Mouse (Mus musculus): ENCODE data around the gene 2610301B20Rik.
"Not testable (repeated sequence)": the region's sequence is repeated elsewhere in the genome, so short reads cannot be mapped to it uniquely, and the experiment has no call there.

Gene 2610301B20Rik

DNA sequence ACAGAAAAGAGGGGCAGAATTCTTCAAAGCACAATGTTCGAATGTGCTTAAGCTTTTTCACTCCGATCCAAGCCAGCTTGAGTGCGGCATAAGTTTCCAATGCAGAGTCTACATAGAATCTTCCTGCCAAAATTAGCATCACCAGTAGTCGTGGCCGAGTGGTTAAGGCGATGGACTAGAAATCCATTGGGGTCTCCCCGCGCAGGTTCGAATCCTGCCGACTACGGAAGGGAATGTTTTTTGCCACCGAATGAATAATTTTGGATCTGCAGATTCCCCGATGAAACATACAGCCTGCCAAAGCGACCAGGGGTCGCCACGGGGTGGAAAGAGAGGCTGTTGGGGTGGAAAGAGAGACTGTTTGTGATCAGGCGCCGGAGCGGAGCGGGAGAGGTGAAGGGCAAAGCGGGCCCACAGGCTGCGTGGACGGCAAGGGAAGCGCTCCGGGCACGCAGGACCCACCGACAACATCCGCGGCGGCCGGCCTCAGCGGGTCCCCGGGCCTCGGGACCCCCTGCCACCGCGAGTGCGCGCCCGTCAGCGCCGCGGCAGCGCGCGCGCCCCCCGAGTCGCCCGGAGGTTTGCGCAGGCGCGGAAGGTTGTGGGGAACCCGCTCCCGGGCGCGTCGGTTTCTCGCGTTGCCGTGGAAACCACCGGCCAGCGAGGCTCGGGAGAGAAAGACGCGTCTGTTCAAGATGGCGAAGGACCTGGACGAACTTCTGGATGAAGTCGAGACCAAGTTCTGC, at the start of gene 2610301B20Rik:
TSS of gene 2610301B20Rik (plus strand) at position 579 of the 746 bp plus-strand sequence.
- DNase-seq (ENCODE audit: extremely low spot score, low read depth, low spot score), result peak; percentile 95

DNA sequence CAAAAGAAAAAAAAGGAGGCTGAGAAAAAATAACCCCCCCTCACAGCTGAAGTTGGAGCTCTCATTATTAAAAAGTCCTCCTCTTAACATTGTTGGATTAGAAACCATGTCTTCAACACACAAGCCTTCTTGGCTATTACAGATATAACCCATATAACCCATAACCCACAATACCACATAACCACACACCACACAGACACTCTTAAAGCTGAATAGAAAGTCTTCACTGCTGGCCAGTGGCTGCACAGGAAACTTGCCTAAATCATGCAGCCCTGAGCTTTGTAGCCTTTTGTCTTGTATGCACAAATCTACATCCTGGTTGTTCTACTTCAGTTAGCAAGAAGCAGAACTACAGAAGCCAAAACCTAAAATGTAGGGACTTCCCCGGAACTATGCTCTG, 41.0 kb upstream of the 2610301B20Rik start:
- DNase-seq (ENCODE audit: extremely low spot score, low read depth, low spot score), result no peak

DNA sequence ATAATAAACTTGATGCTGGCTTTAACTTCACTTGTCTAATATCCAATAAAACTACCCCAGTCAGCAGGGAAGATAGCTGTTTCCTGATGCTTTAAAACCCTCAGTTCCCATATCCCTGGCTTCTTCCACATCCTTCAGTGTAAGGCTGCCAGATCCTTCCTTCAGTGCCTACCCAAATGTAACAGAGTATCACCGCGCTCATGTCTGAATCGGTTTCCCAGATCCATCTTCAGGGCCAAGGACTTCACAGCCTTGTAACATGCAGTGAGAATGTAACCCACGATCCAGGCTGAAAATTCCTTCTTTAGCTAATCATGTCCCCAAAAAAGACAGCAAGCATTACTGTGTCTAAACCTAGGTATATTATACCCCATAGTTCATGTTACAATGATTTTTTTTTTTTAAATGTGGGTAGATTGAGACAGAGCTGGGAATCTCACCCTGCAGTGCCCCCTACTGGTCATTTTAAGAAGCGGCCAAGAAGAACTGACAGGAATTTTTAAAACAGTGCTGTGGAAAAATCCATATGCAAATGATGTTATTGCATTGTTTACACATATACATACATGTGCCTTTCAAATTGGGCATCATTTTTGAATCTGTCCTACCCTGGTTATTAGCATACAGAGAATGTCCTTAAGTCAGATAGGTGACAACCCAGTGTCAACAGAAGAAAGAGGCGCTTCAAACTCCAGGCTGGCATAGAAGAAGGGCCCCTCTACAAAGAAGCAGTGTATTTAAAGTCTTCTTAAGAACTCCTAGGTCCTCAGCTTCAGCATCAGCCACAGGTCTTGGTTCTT, 38.8 kb upstream of the 2610301B20Rik start:
- DNase-seq (ENCODE audit: extremely low spot score, low read depth, low spot score), result peak; percentile 31

DNA sequence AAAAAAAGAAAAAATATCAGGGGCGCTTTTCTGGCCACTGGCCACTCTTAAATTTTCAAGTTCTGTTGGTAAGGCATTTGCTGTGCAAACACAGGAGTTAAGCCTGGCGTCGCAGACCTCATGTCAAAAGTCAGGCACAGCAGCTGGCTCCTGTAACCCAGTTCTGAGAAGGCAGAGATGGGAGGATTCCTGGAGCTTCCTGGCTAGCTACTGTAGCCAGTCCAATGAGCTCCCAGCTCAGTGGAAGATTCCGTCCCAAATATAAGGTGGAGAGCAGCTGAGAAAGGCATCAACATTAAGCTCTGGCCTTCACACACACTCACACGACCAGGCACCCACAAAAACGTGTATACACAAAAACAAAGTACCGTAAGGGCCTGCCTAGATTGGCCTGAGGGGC, 28.4 kb upstream of the 2610301B20Rik start:
- DNase-seq (ENCODE audit: extremely low spot score, low read depth, low spot score), result no peak

DNA sequence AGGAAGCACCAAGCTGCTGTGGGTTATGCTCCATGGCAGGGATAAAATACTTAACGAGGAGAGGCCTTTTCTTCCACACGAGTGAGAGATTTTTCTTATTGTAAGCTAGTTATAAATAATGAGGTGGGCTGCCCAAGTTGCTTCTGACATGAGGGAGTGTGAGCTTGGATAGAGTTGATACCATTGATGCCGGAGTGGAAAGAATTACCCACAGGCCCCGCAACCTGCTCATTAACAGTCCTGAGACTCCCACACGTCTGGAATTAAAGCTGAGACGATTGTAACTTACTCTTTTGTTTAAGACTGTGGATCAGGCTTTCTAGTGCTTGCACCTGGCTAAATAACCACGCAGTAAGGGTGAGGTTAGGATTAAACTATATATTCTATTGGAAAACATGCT, 24.5 kb upstream of the 2610301B20Rik start:
- no peak for DNase-seq (ENCODE audit: extremely low spot score, low read depth, low spot score)

- DNase-seq (ENCODE audit: extremely low spot score, low read depth, low spot score), result no peak
Measured at GRCm38 (mm10) chr4:10851013-10851412, 23.3 kb upstream of the 2610301B20Rik start.

- DNase-seq (ENCODE audit: extremely low spot score, low read depth, low spot score), result no peak
Measured at GRCm38 (mm10) chr4:10859174-10859573, 15.1 kb upstream of the 2610301B20Rik start.

DNA sequence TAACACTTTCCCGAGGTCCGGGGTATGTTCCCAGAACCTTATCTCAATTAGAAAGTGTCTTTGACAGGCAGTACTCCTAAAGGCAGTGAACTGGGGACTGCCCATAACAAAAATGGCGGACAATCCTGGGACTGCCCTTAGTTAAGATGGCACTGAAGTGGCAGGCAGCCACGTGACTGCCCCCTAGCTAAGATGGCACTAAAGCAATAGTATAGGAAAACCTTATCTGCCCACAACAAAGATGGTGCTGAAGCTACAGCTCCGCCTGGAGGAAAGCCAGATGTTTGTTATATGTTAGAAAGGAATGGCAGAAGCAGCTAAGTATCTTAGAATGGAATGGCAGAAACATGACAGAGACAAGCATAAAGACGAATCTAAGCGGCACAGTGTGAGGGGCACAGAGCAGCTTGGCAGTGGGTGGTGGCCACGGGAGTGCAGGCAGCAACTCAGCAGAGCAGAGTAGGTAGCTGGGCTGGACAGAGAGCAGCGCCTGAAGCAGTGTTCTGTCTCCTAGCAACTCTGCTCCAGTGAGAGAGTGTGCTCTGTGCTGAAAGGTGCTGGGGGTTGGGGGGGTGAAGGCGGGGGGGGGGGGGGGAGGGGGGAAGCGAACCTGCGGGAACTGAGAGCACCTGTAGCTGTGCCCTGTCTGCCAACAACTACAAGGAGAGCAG, 14.3 kb upstream of the 2610301B20Rik start:
- DNase-seq (ENCODE audit: extremely low spot score, low read depth, low spot score), result no peak

GRCm38 (mm10) chr4:10860825-10861224, 13.5 kb upstream of the 2610301B20Rik start:
- no peak for DNase-seq (ENCODE audit: extremely low spot score, low read depth, low spot score)

GRCm38 (mm10) chr4:10862882-10863281, 11.4 kb upstream of the 2610301B20Rik start:
- not testable (repeated sequence) for DNase-seq (ENCODE audit: extremely low spot score, low read depth, low spot score)

DNA sequence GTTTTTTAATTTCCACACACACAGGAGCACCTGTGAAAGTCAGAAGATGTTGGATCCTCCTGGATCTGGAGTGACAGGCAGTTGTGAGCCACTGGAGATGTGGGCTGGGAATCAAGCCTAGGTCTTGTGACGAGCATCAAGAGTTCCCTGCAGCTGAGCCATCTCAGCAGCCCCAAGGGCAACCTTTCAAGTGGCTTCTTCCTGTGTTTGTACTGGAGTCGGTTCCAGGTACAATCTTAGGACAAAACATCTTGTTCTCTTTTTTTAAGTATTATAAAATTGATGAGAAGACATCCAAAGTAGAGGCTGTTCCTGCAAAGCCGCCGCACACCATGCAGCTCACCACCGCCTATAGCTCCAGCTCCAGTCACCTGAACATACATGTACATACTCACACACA, 2.1 kb upstream of the 2610301B20Rik start:
- DNase-seq (ENCODE audit: extremely low spot score, low read depth, low spot score), result no peak

GRCm38 (mm10) chr4:10872685-10873539, 1.4 kb upstream of the 2610301B20Rik start:
- no peak for DNase-seq (ENCODE audit: extremely low spot score, low read depth, low spot score)

DNA sequence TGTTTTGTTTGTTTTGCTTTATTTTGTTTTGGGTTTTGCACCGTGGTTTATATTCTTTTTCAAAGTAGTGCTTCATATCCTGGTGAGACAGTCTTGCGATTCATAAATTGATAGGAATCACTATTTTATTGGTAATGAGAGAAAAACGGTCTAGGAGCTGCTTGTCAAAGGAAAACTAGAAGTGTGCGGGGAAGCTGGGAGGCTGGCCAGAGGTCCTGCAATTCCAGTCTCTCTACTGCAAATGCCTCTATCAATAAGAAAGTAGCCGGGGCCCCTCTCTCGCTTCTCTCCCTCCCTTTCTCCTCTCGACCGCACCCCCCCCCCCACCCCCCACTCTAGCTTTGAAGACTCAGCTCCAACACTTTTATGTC, 764 bp upstream of the 2610301B20Rik start:
- no peak for DNase-seq (ENCODE audit: extremely low spot score, low read depth, low spot score)

DNA sequence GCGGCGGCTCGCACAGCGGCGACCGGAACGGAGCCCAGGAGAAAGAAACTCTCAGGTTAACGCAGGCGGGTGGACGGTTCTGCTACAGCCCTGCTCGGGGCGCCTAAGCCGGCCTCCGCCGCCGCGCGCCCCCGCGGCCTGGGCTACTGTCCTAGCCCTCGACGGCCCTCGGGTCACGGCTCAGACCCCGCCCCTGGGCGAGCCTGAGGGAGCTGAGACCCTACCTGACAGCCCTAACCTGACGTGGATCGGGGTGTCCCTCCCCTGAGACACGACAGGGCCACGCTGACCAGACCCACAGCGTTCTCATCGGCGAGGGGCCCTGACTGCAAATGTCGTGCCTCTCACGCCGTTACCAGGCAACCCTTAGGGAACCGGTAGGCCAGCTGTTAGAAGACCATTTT, 422 bp downstream of the 2610301B20Rik start:
- no peak for DNase-seq (ENCODE audit: extremely low spot score, low read depth, low spot score)

GRCm38 (mm10) chr4:10875407-10875806, 1.1 kb downstream of the 2610301B20Rik start:
- DNase-seq (ENCODE audit: extremely low spot score, low read depth, low spot score), result no peak

GRCm38 (mm10) chr4:10877057-10877456, 2.8 kb downstream of the 2610301B20Rik start:
- no peak for DNase-seq (ENCODE audit: extremely low spot score, low read depth, low spot score)

DNA sequence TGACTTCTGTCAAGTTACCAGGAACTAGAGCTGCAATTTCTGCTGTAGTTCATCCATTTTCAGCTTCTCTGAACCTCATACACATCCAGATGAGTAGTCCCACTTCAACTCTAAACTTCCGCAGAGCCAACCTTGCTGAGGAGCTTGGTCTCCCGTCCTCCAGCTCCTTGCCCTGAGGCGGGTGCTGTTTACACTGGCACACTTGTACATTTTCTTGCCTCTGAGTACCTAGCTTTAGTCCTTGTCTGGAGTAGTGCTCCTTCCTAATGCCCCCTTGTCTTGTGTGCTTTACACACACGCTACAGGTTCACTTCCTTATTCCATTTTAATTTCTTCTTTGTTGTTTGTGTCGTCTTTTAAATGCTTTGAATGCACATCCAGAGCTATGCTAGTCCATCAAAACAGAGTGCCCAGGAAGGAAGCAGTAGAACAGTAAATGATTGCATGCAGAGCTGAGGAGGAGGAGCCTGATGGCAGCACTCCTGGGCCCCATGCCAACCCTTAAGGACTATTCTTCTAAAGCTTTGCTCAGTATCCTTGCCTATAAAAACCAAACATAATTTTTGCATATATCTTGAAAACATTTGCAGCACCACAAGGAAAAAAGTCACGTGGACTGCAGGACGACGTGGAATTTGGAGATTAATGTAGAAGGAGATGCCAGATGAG, 9.6 kb downstream of the 2610301B20Rik start:
- no peak for DNase-seq (ENCODE audit: extremely low spot score, low read depth, low spot score)

- no peak for DNase-seq (ENCODE audit: extremely low spot score, low read depth, low spot score)
Measured at GRCm38 (mm10) chr4:10888835-10889234, 14.5 kb downstream of the 2610301B20Rik start.

DNA sequence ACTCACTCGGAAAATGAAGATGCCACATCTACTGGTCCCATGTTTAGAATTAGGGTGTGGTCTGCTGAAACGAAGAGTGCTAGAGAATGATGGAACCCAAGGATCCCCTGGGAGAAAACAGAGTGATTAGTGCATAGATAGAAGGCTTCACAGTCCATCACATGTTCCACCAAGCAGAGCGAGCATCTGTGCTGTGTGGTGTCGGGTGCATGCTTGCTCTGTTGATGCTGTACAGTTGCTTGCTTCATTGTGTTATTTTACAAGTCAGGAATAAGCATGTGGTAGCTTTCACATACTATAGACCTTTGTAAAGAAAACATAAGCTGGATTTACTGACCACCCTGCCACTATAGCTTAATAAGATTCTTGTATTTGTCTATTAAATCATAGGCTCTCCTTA, 22.0 kb downstream of the 2610301B20Rik start:
- no peak for DNase-seq (ENCODE audit: extremely low spot score, low read depth, low spot score)

GRCm38 (mm10) chr4:10896859-10897258, 22.6 kb downstream of the 2610301B20Rik start:
- DNase-seq (ENCODE audit: extremely low spot score, low read depth, low spot score), result no peak
